Mouse (Mus musculus) olfactory bulb, adult 2 months (tissue): ENCODE measurements around the gene Eaf2. TPM values are rescaled to one million over a fixed set of nuclear protein-coding genes. Genes with fewer than 3 reads are reported as not detected.

Experiments
- H3K27ac ChIP-seq: fragments of 200-500 bp; 2 replicates; pipeline ENCODE4 v1.5.1; 2012; ENCODE audit warnings: low read depth, low read length; ENCODE audit not compliant: insufficient read depth
- H3K4me1 ChIP-seq: fragments of 200-500 bp; 2 replicates; pipeline ENCODE4 v1.6.1; 2012; ENCODE audit warnings: low read length; ENCODE audit not compliant: control insufficient read depth, insufficient read depth
- H3K4me3 ChIP-seq: fragments of 200-500 bp; 2 replicates; pipeline ENCODE4 v1.5.1; 2012; ENCODE audit warnings: mild to moderate bottlenecking, low read depth, low read length, moderate library complexity; ENCODE audit not compliant: insufficient read depth
- CTCF ChIP-seq: fragments of 200-500 bp; IDR thresholded peaks from 2 replicates; pipeline ENCODE4 v1.5.1; 2012; ENCODE audit warnings: low read depth, mild to moderate bottlenecking, low read length, moderate library complexity; ENCODE audit not compliant: insufficient read depth
- POLR2A ChIP-seq: fragments of 200-500 bp; IDR thresholded peaks from 2 replicates; pipeline ENCODE4 v1.6.1; 2012; ENCODE audit warnings: mild to moderate bottlenecking, low read depth, low read length, moderate library complexity; ENCODE audit not compliant: insufficient read depth
- WGBS: fragments of 180-500 bp; shearing (Covaris S2); methylation state at CpG from one replicate; pipeline ENCODE4 v1.1.7; 2018; 5-methylcytosine and 5-hydroxymethylcytosine counted together
- polyA plus RNA-seq: library from polyadenylated mRNA; stranded (reverse); fragments of >200 nt; gene quantifications from 2 replicates; pipeline ENCODE4 v1.2.4, GENCODE M21; 2012; ENCODE audit warnings: low replicate concordance; ENCODE audit not compliant: missing spikeins, insufficient read depth, insufficient read length

The Eaf2 gene
- polyA plus RNA-seq, 1 experiment = not detected

GRCm38 (mm10) chr16:36820016-36820415 is 54.8 kb downstream of the Eaf2 start:
- no peak overlapping the region for H3K27ac ChIP-seq
- 68% methylated on average over 6 of the region's 6 CpGs for WGBS
- TF ChIP-seq CTCF (no peak), POLR2A (no peak)
- no peak overlapping the region for H3K4me3 ChIP-seq
- no peaks in the 10 kb centered on the region for H3K4me1 ChIP-seq

DNA sequence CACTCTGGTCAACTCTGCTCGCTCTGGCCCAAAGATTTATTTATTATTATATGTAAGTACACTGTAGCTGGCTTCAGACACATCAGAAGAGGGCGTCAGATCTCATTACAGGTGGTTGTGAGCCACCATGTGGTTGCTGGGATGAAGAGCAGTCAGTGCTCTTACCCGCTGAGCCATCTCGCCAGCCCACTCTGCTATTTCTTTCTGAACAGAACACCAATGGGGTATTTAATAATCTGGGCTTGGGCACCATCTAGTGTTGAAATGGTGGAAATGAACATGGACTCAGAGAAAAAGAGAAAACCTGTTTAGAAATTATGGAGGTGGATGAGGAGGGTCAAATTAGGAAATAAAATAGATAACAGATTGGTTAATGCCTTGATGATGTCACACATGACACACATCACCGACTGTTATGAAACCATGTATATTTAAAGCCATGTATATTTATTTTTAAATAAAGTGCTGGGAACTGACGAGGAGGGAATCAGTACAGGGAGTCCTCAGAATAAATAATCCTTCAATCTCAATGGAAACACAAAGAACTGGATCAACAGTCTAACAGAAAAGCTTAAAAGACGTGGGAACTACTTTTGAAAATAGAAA is 57.4 kb downstream of the Eaf2 start:
- H3K4me3 ChIP-seq = no peak overlapping the region
- 14% methylated on average over 7 of the region's 7 CpGs for WGBS
- no peaks in the 10 kb centered on the region for H3K4me1 ChIP-seq
- H3K27ac ChIP-seq = no peak overlapping the region
- TF ChIP-seq CTCF = no peak
- TF ChIP-seq POLR2A = no peak

GRCm38 (mm10) chr16:36816916-36817315 is 57.9 kb downstream of the Eaf2 start:
- Histone ChIP-seq H3K27ac (no peak overlapping the region), H3K4me3 (no peak overlapping the region), H3K4me1 (no peaks in the 10 kb centered on the region)
- TF ChIP-seq CTCF (no peak), POLR2A (no peak)

- no peak overlapping the region for H3K27ac ChIP-seq
- no peak overlapping the region for H3K4me3 ChIP-seq
- TF ChIP-seq POLR2A (no peak), CTCF (no peak)
- no peaks in the 10 kb centered on the region for H3K4me1 ChIP-seq
- 79% methylated on average over 3 of the region's 3 CpGs for WGBS
These were observed 61.1 kb downstream of the Eaf2 start for GRCm38 (mm10) chr16:36813680-36814079.

DNA sequence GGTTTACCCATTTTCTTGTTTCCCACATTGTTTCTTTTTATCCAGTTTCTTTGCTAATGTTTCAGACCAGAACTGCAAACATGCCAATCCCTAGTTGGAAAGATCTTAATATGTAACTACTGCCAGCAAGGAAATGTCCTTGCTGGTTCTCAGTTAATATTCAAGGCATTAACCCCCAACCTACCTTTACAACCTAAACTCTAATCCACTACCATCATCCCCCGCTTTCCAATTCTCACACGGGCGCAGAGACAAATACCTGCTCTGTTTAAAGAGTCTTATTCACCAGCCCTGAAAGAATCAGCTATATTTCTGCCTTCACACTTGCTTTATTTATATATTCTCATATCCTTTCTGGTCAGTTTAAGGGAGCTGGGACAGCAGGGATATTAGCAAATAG is 66.2 kb downstream of the Eaf2 start:
- whole genome bisulfite sequencing = 91% methylated on average over 3 of the region's 3 CpGs
- Histone ChIP-seq H3K4me1 (no peaks in the 10 kb centered on the region), H3K4me3 (no peak overlapping the region), H3K27ac (no peak overlapping the region)
- no peak for TF ChIP-seq CTCF
- no peak for TF ChIP-seq POLR2A

GRCm38 (mm10) chr16:36802361-36802760 is 72.4 kb downstream of the Eaf2 start:
- no peak overlapping the region for H3K27ac ChIP-seq
- no peak overlapping the region for H3K4me3 ChIP-seq
- WGBS = 87% methylated on average over 3 of the region's 3 CpGs
- H3K4me1 ChIP-seq = no peaks in the 10 kb centered on the region
- TF ChIP-seq CTCF (no peak), POLR2A (no peak)

- 87% methylated on average over 2 of the region's 2 CpGs for WGBS
- no peak overlapping the region for H3K27ac ChIP-seq
- no peaks in the 10 kb centered on the region for H3K4me1 ChIP-seq
- TF ChIP-seq CTCF (no peak), POLR2A (no peak)
- no peak overlapping the region for H3K4me3 ChIP-seq
These were observed 76.5 kb downstream of the Eaf2 start for GRCm38 (mm10) chr16:36798334-36798733.

GRCm38 (mm10) chr16:36794976-36795375 is 79.8 kb downstream of the Eaf2 start:
- WGBS = 80% methylated on average over 2 of the region's 2 CpGs
- TF ChIP-seq CTCF (no peak), POLR2A (no peak)
- Histone ChIP-seq H3K4me3 (no peak overlapping the region), H3K27ac (no peak overlapping the region), H3K4me1 (no peaks in the 10 kb centered on the region)

GRCm38 (mm10) chr16:36790166-36790565 is 84.6 kb downstream of the Eaf2 start:
- 89% methylated on average over 4 of the region's 4 CpGs for WGBS
- H3K4me1 ChIP-seq = no peaks in the 10 kb centered on the region
- H3K27ac ChIP-seq = no peak overlapping the region
- TF ChIP-seq CTCF (no peak), POLR2A (no peak)
- H3K4me3 ChIP-seq = no peak overlapping the region

GRCm38 (mm10) chr16:36786466-36786865 is 88.3 kb downstream of the Eaf2 start:
- Histone ChIP-seq H3K4me1 (no peaks in the 10 kb centered on the region), H3K27ac (no peak overlapping the region), H3K4me3 (no peak overlapping the region)
- TF ChIP-seq CTCF (no peak), POLR2A (no peak)
- 91% methylated on average over 7 of the region's 7 CpGs for WGBS
